Mouse (Mus musculus): Measurements from ENCODE around the gene Gm4981. TPM values are rescaled to one million over a fixed set of nuclear protein-coding genes. Genes with fewer than 3 reads are reported as not detected.
A peak's percentile ranks its signal among the peaks of the same experiment; 100 is the strongest.
"Not testable (repeated sequence)": the region's sequence is repeated elsewhere in the genome, so short reads cannot be mapped to it uniquely, and the experiment has no call there.

Gm4981 gene
- polyA plus RNA-seq, 1 experiment from 2014 or later, result not detected

DNA sequence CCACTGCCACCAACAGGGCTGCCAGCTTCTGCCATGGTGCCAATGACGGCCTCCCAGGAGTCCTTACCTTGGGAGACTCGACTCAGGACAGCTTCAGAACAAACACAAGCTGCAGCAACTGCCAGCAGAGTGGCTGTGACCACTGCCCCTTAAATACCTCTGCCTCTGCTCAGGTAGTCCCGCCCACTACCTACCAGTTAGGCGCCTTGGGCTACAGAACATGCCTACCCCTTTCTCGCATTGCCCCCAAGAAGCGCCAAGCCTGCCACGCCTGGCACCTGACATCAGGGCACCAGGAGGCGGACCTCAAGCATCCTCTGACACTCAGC, 3.9 kb downstream of the Gm4981 start, which contains the start of gene Duxf3:
TSS of gene Duxf3 (minus strand) at position 35 of the 329 bp plus-strand sequence.
- peaks cover 14% of the 10 kb centered on the region for H3K9me3 ChIP-seq (replicated peaks)
- not testable (repeated sequence) for H3K4me1 ChIP-seq (replicated peaks); H3K27me3 ChIP-seq; H3K4me3 ChIP-seq; H3K9ac ChIP-seq; H3K27ac ChIP-seq; H3K4me2 ChIP-seq; H3K36me3 ChIP-seq
- ATAC-seq (replicated peaks; ENCODE audit: insufficient number of reproducible peaks, insufficient read depth, low FRiP score, low read depth), result peak; percentile 50
- 62% methylated on average over 5 of the region's 8 CpGs for WGBS

GRCm38 (mm10) chr10:58231779-58232640, 4.5 kb downstream of the Gm4981 start:
- peak; percentile 77 for ATAC-seq (replicated peaks; ENCODE audit: insufficient number of reproducible peaks, insufficient read depth, low FRiP score, low read depth)
- H3K4me3 ChIP-seq; H3K4me1 ChIP-seq (replicated peaks); H3K9ac ChIP-seq; H3K36me3 ChIP-seq; H3K4me2 ChIP-seq; H3K27ac ChIP-seq; H3K27me3 ChIP-seq: not testable (repeated sequence)
- 81% methylated on average over 35 of the region's 35 CpGs for WGBS
- peaks cover 14% of the 10 kb centered on the region for H3K9me3 ChIP-seq (replicated peaks)

GRCm38 (mm10) chr10:58231088-58231487, 5.4 kb downstream of the Gm4981 start:
- H3K4me3 ChIP-seq; H3K27ac ChIP-seq; H3K4me2 ChIP-seq; H3K9ac ChIP-seq; H3K36me3 ChIP-seq; H3K27me3 ChIP-seq; H3K4me1 ChIP-seq (replicated peaks): not testable (repeated sequence)
- WGBS, result 80% methylated on average over 5 of the region's 7 CpGs
- peak; percentile 19; the same call in 1 of the 2 replicates for ATAC-seq (replicated peaks; ENCODE audit: insufficient number of reproducible peaks, insufficient read depth, low FRiP score, low read depth)
- peaks cover 14% of the 10 kb centered on the region for H3K9me3 ChIP-seq (replicated peaks)

- not testable (repeated sequence) for H3K9ac ChIP-seq; H3K4me3 ChIP-seq; H3K4me1 ChIP-seq (replicated peaks); H3K27me3 ChIP-seq; H3K27ac ChIP-seq; H3K36me3 ChIP-seq; ATAC-seq (replicated peaks; ENCODE audit: insufficient number of reproducible peaks, insufficient read depth, low FRiP score, low read depth); H3K4me2 ChIP-seq
- 45% methylated on average over 3 of the region's 3 CpGs for whole genome bisulfite sequencing
- H3K9me3 ChIP-seq (replicated peaks), result peaks cover 14% of the 10 kb centered on the region
These were observed 6.5 kb downstream of the Gm4981 start for GRCm38 (mm10) chr10:58230021-58230420.

DNA sequence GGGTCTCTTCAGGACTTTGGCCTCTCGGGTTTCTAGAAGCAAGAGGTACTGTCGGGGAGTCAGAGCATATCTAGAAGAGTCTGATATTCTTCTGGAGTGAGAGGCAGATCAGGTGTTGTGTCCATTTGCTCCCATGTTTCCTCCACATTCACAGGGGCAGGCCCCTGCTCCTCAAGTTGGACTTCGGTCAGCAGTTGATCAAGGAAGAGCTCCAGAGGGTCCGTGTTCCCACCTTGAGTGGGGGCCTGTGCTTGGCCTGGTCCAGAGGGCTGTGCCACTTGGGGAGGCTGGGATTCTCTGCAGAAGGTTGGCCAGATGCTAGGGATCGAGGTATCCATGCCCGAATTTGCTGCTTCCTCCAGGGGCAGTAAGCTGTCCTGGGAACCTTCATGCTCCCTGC, 8.7 kb downstream of the Gm4981 start:
- not testable (repeated sequence) for H3K36me3 ChIP-seq; H3K9ac ChIP-seq; H3K4me1 ChIP-seq (replicated peaks); H3K4me3 ChIP-seq; ATAC-seq (replicated peaks; ENCODE audit: insufficient number of reproducible peaks, insufficient read depth, low FRiP score, low read depth); H3K27ac ChIP-seq; H3K27me3 ChIP-seq; H3K4me2 ChIP-seq
- peaks cover 14% of the 10 kb centered on the region for H3K9me3 ChIP-seq (replicated peaks)
- 76% methylated on average over 3 of the region's 6 CpGs for WGBS

DNA sequence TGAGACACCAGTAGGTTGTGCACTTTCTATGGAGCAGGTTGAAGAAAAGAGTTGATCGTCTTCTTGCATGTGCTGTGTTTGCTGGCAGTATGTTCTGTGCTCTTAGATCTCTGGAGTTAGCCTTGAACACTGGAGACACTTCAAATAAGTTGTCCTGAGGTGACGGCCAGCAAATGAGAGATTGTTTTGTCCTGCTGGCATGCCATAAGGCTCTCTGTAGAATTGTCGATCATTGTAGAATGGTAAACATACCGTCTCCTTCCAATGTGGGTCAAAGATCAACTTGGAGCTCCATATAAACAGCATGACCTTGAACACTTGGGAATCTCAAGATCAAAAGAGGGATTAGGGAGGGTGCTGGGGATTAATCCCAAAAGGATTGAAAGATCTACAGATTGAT, 10.1 kb downstream of the Gm4981 start:
- not testable (repeated sequence) for H3K36me3 ChIP-seq; H3K4me3 ChIP-seq; ATAC-seq (replicated peaks; ENCODE audit: insufficient number of reproducible peaks, insufficient read depth, low FRiP score, low read depth); H3K4me1 ChIP-seq (replicated peaks); H3K9me3 ChIP-seq (replicated peaks); H3K9ac ChIP-seq; H3K4me2 ChIP-seq; H3K27ac ChIP-seq; H3K27me3 ChIP-seq
- WGBS, result 70% methylated on average over 4 of the region's 4 CpGs

- not testable (repeated sequence) for H3K9me3 ChIP-seq (replicated peaks); H3K36me3 ChIP-seq; H3K4me2 ChIP-seq; H3K4me3 ChIP-seq; H3K9ac ChIP-seq; H3K27me3 ChIP-seq; H3K27ac ChIP-seq; ATAC-seq (replicated peaks; ENCODE audit: insufficient number of reproducible peaks, insufficient read depth, low FRiP score, low read depth); H3K4me1 ChIP-seq (replicated peaks)
- 79% methylated on average over 18 of the region's 18 CpGs for WGBS
These were observed 11.4 kb downstream of the Gm4981 start, which contains the start of gene AW822073 for GRCm38 (mm10) chr10:58224827-58225785. Gene AW822073, minus strand, starts transcription at chr10:58224930.

GRCm38 (mm10) chr10:58223972-58224805, 12.3 kb downstream of the Gm4981 start:
- H3K27ac ChIP-seq; ATAC-seq (replicated peaks; ENCODE audit: insufficient number of reproducible peaks, insufficient read depth, low FRiP score, low read depth); H3K27me3 ChIP-seq; H3K9me3 ChIP-seq (replicated peaks); H3K4me3 ChIP-seq; H3K4me2 ChIP-seq; H3K9ac ChIP-seq; H3K4me1 ChIP-seq (replicated peaks); H3K36me3 ChIP-seq: not testable (repeated sequence)
- WGBS, result 80% methylated on average over 31 of the region's 31 CpGs

GRCm38 (mm10) chr10:58223161-58223560, 13.3 kb downstream of the Gm4981 start:
- not testable (repeated sequence) for H3K27ac ChIP-seq; H3K9me3 ChIP-seq (replicated peaks); H3K9ac ChIP-seq; H3K36me3 ChIP-seq; ATAC-seq (replicated peaks; ENCODE audit: insufficient number of reproducible peaks, insufficient read depth, low FRiP score, low read depth); H3K4me2 ChIP-seq; H3K4me1 ChIP-seq (replicated peaks); H3K27me3 ChIP-seq; H3K4me3 ChIP-seq
- WGBS, result 77% methylated on average over 4 of the region's 6 CpGs

DNA sequence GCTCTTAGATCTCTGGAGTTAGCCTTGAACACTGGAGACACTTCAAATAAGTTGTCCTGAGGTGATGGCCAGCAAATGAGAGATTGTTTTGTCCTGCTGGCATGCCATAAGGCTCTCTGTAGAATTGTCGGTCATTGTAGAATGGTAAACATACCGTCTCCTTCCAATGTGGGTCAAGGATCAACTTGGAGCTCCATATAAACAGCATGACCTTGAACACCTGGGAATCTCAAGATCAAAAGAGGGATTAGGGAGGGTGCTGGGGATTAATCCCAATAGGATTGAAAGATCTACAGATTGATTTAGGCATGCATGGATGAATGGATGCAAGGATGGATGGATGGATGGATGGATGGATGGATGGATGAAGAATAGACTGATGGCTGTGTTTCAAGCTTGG, 14.9 kb downstream of the Gm4981 start:
- not testable (repeated sequence) for H3K4me2 ChIP-seq; H3K36me3 ChIP-seq; H3K4me1 ChIP-seq (replicated peaks); H3K27me3 ChIP-seq; H3K4me3 ChIP-seq; H3K27ac ChIP-seq; H3K9me3 ChIP-seq (replicated peaks); ATAC-seq (replicated peaks; ENCODE audit: insufficient number of reproducible peaks, insufficient read depth, low FRiP score, low read depth); H3K9ac ChIP-seq
- 90% methylated on average over 2 of the region's 2 CpGs for WGBS

DNA sequence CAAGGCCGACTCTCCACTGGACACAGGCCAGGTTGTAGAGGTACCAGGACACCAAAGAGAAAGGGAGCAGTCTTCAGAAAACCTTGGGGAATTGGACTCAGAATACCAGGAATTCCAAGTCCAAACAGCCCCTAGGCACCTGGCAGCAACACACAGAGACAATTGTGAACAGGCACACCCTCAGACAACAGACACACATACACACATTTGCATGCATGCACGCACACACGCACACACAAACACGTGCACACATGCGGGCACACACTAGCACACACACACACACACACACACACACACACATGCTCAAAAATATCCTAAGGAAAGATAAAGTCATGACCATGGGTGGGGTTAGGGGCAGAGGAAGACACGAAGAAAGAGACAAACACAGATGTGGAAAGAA, 15.8 kb downstream of the Gm4981 start:
- no peak overlapping the region for H3K4me2 ChIP-seq
- no peaks in the 10 kb centered on the region for H3K27me3 ChIP-seq
- H3K4me1 ChIP-seq (replicated peaks), result no peaks in the 10 kb centered on the region
- H3K27ac ChIP-seq, result no peak overlapping the region
- no peak for ATAC-seq (replicated peaks; ENCODE audit: insufficient number of reproducible peaks, insufficient read depth, low FRiP score, low read depth)
- no peaks in the 10 kb centered on the region for H3K36me3 ChIP-seq
- H3K9ac ChIP-seq, result no peak overlapping the region
- WGBS, result 81% methylated on average over 6 of the region's 6 CpGs
- no peak overlapping the region for H3K4me3 ChIP-seq
- H3K9me3 ChIP-seq (replicated peaks), result 0 out of 2 replicates have a peak, but pooled peaks cover 2% of the 10 kb centered on the region

Data from heart, embryonic 15.5 days (tissue).